Mouse (Mus musculus) embryonic facial prominence, embryonic 12.5 days (tissue): ENCODE results near the gene Kcnab3. TPM values are rescaled to one million over a fixed set of nuclear protein-coding genes. Genes with fewer than 3 reads are reported as not detected.
"Not testable (repeated sequence)": the region's sequence is repeated elsewhere in the genome, so short reads cannot be mapped to it uniquely, and the experiment has no call there.

ENCODE experiments used
- ATAC-seq: fragments of 200-750 bp; cut with Nextera tagmentation; 2 replicates; pipeline ENCODE4 v1.8.0; 2017; ENCODE audit not compliant: insufficient number of reproducible peaks, insufficient read depth, low FRiP score, low TSS enrichment
- H3K27ac ChIP-seq: fragments of 300-500 bp; sonication (generic); 2 replicates; pipeline ENCODE4 v1.5.1; 2016; ENCODE audit warnings: mild to moderate bottlenecking
- H3K27me3 ChIP-seq: fragments of 300-500 bp; sonication (generic); 2 replicates; pipeline ENCODE4 v1.6.1; 2016; ENCODE audit warnings: mild to moderate bottlenecking, moderate library complexity
- H3K36me3 ChIP-seq: fragments of 300-500 bp; sonication (generic); 2 replicates; pipeline ENCODE4 v1.6.1; 2016; ENCODE audit warnings: mild to moderate bottlenecking
- H3K4me1 ChIP-seq: fragments of 300-500 bp; sonication (generic); 2 replicates; pipeline ENCODE4 v1.6.1; 2016
- H3K4me2 ChIP-seq: fragments of 300-500 bp; sonication (generic); replicated peaks from 2 replicates; pipeline ENCODE4 v1.6.1; 2016; ENCODE audit warnings: mild to moderate bottlenecking, moderate library complexity
- H3K4me3 ChIP-seq: fragments of 300-500 bp; sonication (generic); 2 replicates; pipeline ENCODE4 v1.5.1; 2016; ENCODE audit warnings: mild to moderate bottlenecking
- H3K9ac ChIP-seq: fragments of 300-500 bp; sonication (generic); 2 replicates; pipeline ENCODE4 v1.6.1; 2016; ENCODE audit warnings: mild to moderate bottlenecking, moderate library complexity
- H3K9me3 ChIP-seq: fragments of 300-500 bp; sonication (generic); 2 replicates; pipeline ENCODE4 v1.6.1; 2016; ENCODE audit warnings: mild to moderate bottlenecking, moderate library complexity
- WGBS: fragments of 180-500 bp; shearing (Covaris S2); methylation state at CpG from one replicate; pipeline ENCODE4 v1.1.7; 2016; 5-methylcytosine and 5-hydroxymethylcytosine counted together
- polyA plus RNA-seq: library from polyadenylated mRNA; unstranded; fragments of >200 nt; fragmentation: Nextera tagmentation; extraction: Ambion mirVana; gene quantifications from 2 replicates; pipeline ENCODE4 v1.2.1, GENCODE M21; 2016

The Kcnab3 gene
- polyA plus RNA-seq, result 2.2 and 2.4 TPM in 2 replicates

DNA sequence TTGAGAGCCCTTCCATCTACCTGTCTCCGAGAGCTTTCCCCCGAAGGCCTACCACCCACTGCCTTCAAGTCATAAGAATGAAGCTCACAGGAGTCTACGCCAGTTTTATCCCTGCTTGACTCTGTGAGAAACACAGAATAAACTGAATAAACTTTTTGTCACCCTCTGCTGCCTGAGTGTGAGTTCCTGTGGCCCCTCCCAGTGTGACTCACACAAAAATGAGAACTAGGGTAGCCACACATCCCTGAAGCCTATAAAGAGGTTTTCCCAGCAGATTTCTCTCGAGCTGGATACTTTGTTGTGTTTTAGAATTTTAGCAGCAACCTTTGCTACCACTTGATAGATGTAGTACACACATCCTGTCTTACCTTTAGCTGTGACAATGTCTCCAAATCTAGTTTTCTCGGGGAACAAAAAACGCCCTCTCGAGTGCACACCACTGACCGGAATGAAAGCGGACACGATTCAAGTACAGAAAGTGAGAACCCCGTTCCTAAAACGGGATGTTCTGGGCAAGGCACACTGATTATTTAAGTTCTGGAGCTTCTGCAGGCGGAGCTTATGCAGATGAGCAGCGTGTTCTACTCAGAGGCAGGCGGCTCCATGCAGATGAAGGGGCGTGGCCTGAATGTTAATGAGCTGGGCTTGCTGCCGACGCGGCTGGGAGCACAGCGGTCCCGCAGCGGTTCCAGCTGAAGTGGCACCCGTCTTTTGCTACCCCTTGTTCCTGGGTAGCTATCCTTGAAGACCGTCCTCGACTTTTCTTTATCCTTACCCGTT, at the start of gene Kcnab3:
Gene Kcnab3 (plus strand): TSS at position 631 of the 780 bp plus-strand sequence.
- H3K4me1 ChIP-seq, result peaks cover 36% of the 10 kb centered on the region
- 11% methylated on average over 26 of the region's 26 CpGs for WGBS
- 0 out of 2 replicates have a peak, but pooled peaks cover under 1% of the 10 kb centered on the region for H3K36me3 ChIP-seq
- H3K27me3 ChIP-seq, result peaks cover 21% of the 10 kb centered on the region
- peak; percentile 26; the same call in 1 of the 2 replicates for ATAC-seq
- H3K27ac ChIP-seq, result 0 out of 2 replicates have a peak within 1 kb of the TSS, but pooled peaks have one; percentile 0
- H3K4me2 ChIP-seq, result peak within 1 kb of the TSS; percentile 89
- H3K9ac ChIP-seq, result peak within 1 kb of the TSS; percentile 53
- no peaks in the 10 kb centered on the region for H3K9me3 ChIP-seq
- peak within 1 kb of the TSS; percentile 51 for H3K4me3 ChIP-seq

- ATAC-seq, result no peak
- H3K4me2 ChIP-seq, result no peak overlapping the region
- H3K4me1 ChIP-seq, result no peaks in the 10 kb centered on the region
- no peaks in the 10 kb centered on the region for H3K36me3 ChIP-seq
- H3K27me3 ChIP-seq, result no peaks in the 10 kb centered on the region
- no peak overlapping the region for H3K9ac ChIP-seq
- WGBS, result 66% methylated on average over 5 of the region's 5 CpGs
- H3K4me3 ChIP-seq, result no peak overlapping the region
- H3K27ac ChIP-seq, result no peak overlapping the region
- no peaks in the 10 kb centered on the region for H3K9me3 ChIP-seq
These were observed 48.8 kb upstream of the Kcnab3 start for GRCm38 (mm10) chr11:69277267-69277666.

GRCm38 (mm10) chr11:69291111-69291510, 34.9 kb upstream of the Kcnab3 start:
- 92% methylated on average over 5 of the region's 5 CpGs for WGBS
- H3K36me3 ChIP-seq, result no peaks in the 10 kb centered on the region
- H3K4me2 ChIP-seq, result no peak overlapping the region
- no peak overlapping the region for H3K27ac ChIP-seq
- no peaks in the 10 kb centered on the region for H3K4me1 ChIP-seq
- H3K27me3 ChIP-seq, result no peaks in the 10 kb centered on the region
- ATAC-seq, result no peak
- no peak overlapping the region for H3K4me3 ChIP-seq
- H3K9ac ChIP-seq, result no peak overlapping the region
- H3K9me3 ChIP-seq, result no peaks in the 10 kb centered on the region

DNA sequence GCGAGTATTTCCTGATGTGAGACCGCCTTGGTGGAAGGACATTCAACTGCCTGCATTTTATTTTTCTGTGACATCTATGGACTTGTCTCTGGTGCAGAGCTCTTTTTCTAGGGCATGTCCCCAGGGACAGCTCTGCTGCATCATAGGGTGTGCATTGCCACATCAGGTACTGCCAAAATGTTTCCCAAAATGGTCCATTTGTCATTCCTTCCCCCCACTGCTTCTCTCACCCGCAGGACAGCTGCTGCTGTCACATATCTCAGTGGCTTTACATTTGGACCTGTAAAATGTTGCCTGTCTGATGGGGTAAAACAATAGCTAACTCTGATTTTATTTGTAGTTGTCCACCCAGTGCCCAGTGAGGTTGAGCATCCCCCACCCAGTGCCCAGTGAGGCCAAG, 30.8 kb upstream of the Kcnab3 start:
- Histone ChIP-seq H3K4me2 (no peak overlapping the region), H3K36me3 (peaks cover 20% of the 10 kb centered on the region), H3K4me3 (no peak overlapping the region), H3K9ac (no peak overlapping the region), H3K27me3 (no peaks in the 10 kb centered on the region), H3K27ac (no peak overlapping the region), H3K4me1 (no peaks in the 10 kb centered on the region), H3K9me3 (no peaks in the 10 kb centered on the region)
- no peak for ATAC-seq
- 94% methylated on average over 3 of the region's 3 CpGs for WGBS

DNA sequence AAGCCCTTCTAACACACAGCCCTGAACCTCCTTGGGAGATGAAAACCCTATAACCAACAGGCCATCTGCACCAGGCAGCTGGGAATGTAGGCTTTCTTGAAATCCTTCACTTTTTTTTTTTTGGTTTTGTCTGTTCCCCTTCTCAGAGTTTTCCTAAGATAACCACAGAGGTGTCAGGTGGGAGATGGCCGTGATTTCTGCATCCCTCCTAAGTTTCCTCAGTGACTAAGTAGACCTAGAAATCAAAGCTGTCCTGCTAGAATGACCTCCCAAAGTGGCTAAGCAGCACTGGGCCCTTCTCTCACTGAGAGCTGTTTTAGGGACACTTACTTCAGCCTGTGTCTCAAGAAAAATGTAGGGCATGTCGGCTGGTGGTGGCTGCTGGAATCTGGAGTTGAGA, 28.3 kb upstream of the Kcnab3 start:
- 87% methylated on average over 2 of the region's 2 CpGs for WGBS
- ATAC-seq, result no peak
- Histone ChIP-seq H3K4me2 (no peak overlapping the region), H3K4me1 (no peaks in the 10 kb centered on the region), H3K36me3 (peaks cover 38% of the 10 kb centered on the region), H3K9ac (no peak overlapping the region), H3K27ac (no peak overlapping the region), H3K9me3 (no peaks in the 10 kb centered on the region), H3K4me3 (no peak overlapping the region), H3K27me3 (no peaks in the 10 kb centered on the region)

GRCm38 (mm10) chr11:69298231-69298630, 27.8 kb upstream of the Kcnab3 start:
- Histone ChIP-seq H3K4me1 (no peaks in the 10 kb centered on the region), H3K4me3 (no peak overlapping the region), H3K27me3 (no peaks in the 10 kb centered on the region), H3K9me3 (no peaks in the 10 kb centered on the region), H3K27ac (no peak overlapping the region), H3K9ac (no peak overlapping the region), H3K4me2 (no peak overlapping the region), H3K36me3 (peaks cover 42% of the 10 kb centered on the region)
- 81% methylated on average over 7 of the region's 7 CpGs for WGBS
- no peak for ATAC-seq

DNA sequence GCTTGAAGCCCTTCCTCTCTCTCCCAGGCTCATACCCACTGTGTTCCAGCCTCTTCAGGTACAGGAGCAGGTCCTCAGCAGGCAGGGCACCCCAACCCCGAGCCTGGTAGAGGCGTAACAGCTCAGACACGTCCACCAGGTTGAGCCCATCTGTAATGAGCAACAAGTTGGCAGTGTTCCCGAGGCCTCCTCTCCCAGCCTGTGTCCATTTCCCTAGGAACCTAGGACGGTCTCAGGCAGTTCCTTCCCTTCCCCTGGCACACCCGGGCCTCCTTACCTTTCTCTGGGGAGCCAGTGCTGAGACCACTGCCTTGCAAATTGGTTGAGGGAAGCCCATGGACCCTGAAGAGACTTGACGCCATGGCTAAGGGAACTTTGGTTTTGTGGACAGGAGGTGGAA, 23.2 kb upstream of the Kcnab3 start:
- no peak for ATAC-seq
- 86% methylated on average over 7 of the region's 7 CpGs for WGBS
- Histone ChIP-seq H3K36me3 (peaks cover 83% of the 10 kb centered on the region), H3K4me1 (no peaks in the 10 kb centered on the region), H3K27ac (no peak overlapping the region), H3K9ac (no peak overlapping the region), H3K9me3 (no peaks in the 10 kb centered on the region), H3K4me2 (no peak overlapping the region), H3K4me3 (no peak overlapping the region), H3K27me3 (no peaks in the 10 kb centered on the region)

DNA sequence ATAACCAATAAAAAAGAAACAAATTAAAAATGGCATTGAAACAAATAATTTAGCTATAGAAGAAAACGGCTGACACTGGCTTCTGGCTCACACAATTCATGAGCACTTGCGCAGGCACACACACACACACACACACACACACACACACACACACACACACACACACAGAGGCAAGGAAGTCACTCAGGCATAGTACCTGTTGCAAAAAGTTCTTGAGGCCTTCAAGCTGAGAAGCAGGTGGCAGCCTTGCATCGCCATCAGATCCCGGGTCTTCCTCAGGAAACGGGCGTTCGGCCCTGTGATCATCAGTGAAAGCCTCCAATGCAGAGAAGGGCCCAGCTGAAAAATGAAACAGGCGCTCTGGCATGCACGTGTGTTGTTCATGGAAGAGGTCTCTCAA, 20.8 kb upstream of the Kcnab3 start:
- Histone ChIP-seq H3K27me3 (no peaks in the 10 kb centered on the region), H3K36me3 (peaks cover 86% of the 10 kb centered on the region), H3K9me3 (no peaks in the 10 kb centered on the region), H3K4me2 (no peak overlapping the region), H3K27ac (no peak overlapping the region), H3K4me3 (no peak overlapping the region), H3K9ac (no peak overlapping the region), H3K4me1 (no peaks in the 10 kb centered on the region)
- ATAC-seq, result no peak
- WGBS, result 89% methylated on average over 9 of the region's 9 CpGs

DNA sequence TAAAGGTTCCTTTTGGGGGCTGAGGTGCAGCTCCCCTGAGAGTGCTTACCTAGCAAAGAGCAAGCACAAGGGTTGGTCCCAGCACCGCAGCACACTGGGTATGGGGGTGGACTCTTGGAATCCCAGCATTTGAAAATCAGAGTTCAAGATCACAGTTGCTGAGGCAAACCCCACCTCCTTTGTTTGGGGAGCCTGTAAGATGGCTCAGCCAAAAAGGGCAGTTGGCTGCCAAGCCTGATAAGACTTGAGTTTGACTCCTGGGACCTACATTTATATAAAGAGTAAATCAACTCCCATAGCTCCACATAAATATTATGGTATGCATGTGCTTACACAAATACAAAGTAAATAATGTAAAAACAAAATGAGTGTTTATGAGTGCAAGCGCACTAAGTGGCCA, 20.0 kb upstream of the Kcnab3 start:
- no peaks in the 10 kb centered on the region for H3K4me1 ChIP-seq
- H3K36me3 ChIP-seq, result peaks cover 91% of the 10 kb centered on the region
- H3K4me3 ChIP-seq, result no peak overlapping the region
- H3K4me2 ChIP-seq, result no peak overlapping the region
- no peaks in the 10 kb centered on the region for H3K27me3 ChIP-seq
- ATAC-seq, result no peak
- WGBS, result 89% methylated on average over 2 of the region's 2 CpGs
- H3K9me3 ChIP-seq, result no peaks in the 10 kb centered on the region
- no peak overlapping the region for H3K27ac ChIP-seq
- no peak overlapping the region for H3K9ac ChIP-seq

- peaks cover 76% of the 10 kb centered on the region for H3K36me3 ChIP-seq
- ATAC-seq, result no peak
These were observed 14.8 kb upstream of the Kcnab3 start for GRCm38 (mm10) chr11:69311266-69311665.

GRCm38 (mm10) chr11:69316361-69316760, 9.7 kb upstream of the Kcnab3 start:
- ATAC-seq, result no peak
- Histone ChIP-seq H3K27me3 (no peaks in the 10 kb centered on the region), H3K9ac (no peak overlapping the region), H3K9me3 (no peaks in the 10 kb centered on the region), H3K27ac (no peak overlapping the region), H3K4me1 (no peaks in the 10 kb centered on the region), H3K4me2 (no peak overlapping the region), H3K36me3 (peaks cover 63% of the 10 kb centered on the region), H3K4me3 (no peak overlapping the region)
- 98% methylated on average over 6 of the region's 6 CpGs for WGBS

More at GRCm38 (mm10) chr11:69311266-69311665, 14.8 kb upstream of the Kcnab3 start:
- Histone ChIP-seq H3K4me2 (no peak overlapping the region), H3K4me3 (no peak overlapping the region), H3K9ac (no peak overlapping the region), H3K27ac (no peak overlapping the region), H3K4me1 (no peaks in the 10 kb centered on the region), H3K9me3 (no peaks in the 10 kb centered on the region), H3K27me3 (no peaks in the 10 kb centered on the region)
- WGBS, result 76% methylated on average over 7 of the region's 7 CpGs

DNA sequence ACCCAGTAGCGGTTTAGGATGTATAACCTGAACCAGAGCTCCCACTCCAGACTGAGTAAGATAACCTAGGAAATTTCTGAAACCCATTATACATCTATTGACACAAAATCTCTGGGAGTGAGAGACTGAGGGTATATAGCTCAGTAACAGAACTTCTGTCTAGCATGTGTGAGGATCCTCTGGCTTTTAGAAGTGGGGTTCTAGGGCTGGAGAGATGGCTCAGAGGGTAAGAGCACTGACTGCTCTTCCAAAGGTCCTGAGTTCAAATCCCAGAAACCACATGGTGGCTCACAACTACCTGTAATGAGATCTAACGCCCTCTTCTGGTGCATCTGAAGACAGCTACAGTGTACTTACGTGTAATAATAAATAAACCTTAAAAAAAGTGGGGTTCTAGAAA, 8.1 kb upstream of the Kcnab3 start:
- not testable (repeated sequence) for H3K4me3 ChIP-seq, H3K9me3 ChIP-seq, ATAC-seq, H3K4me2 ChIP-seq, H3K9ac ChIP-seq, H3K27me3 ChIP-seq, H3K27ac ChIP-seq
- Histone ChIP-seq H3K36me3 (peaks cover 63% of the 10 kb centered on the region), H3K4me1 (peaks cover 15% of the 10 kb centered on the region)
- WGBS, result 89% methylated on average over 3 of the region's 3 CpGs
